Mouse (Mus musculus) ES-E14 (cell line): ENCODE data around the gene Podxl.

Source experiments
- HCFC1 ChIP-seq: IDR thresholded peaks from 2 replicates; pipeline ENCODE4 v1.6.1; 2012; ENCODE audit warnings: low read length, inconsistent platforms, borderline replicate concordance; ENCODE audit not compliant: insufficient read depth
- MAFK ChIP-seq: IDR thresholded peaks from 2 replicates; pipeline ENCODE4 v1.6.1; 2014; ENCODE audit warnings: mild to moderate bottlenecking, low read depth, low read length, inconsistent platforms; ENCODE audit not compliant: insufficient read depth
- ZC3H11A ChIP-seq: IDR thresholded peaks from 2 replicates; pipeline ENCODE4 v1.6.1; 2012; ENCODE audit warnings: low read depth, mild to moderate bottlenecking, inconsistent platforms, low read length, borderline replicate concordance

- TF ChIP-seq ZC3H11A (no peak), HCFC1 (no peak), MAFK (no peak)
These were observed 33.3 kb upstream of the Podxl start for GRCm38 (mm10) chr6:31597136-31597460.
